Mouse (Mus musculus) liver, embryonic 14.5 days (tissue): ENCODE measurements around the gene Grin2b.

Experiments used
- CTCF ChIP-seq: IDR thresholded peaks from 2 replicates; pipeline ENCODE4 v1.5.1; 2016; ENCODE audit warnings: antibody characterized with exemption, low read depth, control low read depth
- EP300 ChIP-seq: IDR thresholded peaks from 2 replicates; pipeline ENCODE4 v1.6.1; 2016; ENCODE audit warnings: antibody characterized with exemption, low read depth

- TF ChIP-seq CTCF (no peak), EP300 (no peak)
Observed at GRCm38 (mm10) chr6:135692533-135692932, 480.8 kb downstream of the Grin2b start.
